Mouse (Mus musculus): Measurements from ENCODE around the gene Rnpc3.

Gene Rnpc3

GRCm38 (mm10) chr3:113629606-113630359, at the start of gene Rnpc3:
Rnpc3 (minus strand) TSS chr3:113630149.
- DNase-seq (ENCODE audit: low read depth, low spot score) = peak; percentile 99

- DNase-seq (ENCODE audit: low read depth, low spot score) = peak; percentile 50
Observed at GRCm38 (mm10) chr3:113656940-113657339, 27.0 kb upstream of the Rnpc3 start.

- no peak for DNase-seq (ENCODE audit: low read depth, low spot score)
Observed at GRCm38 (mm10) chr3:113654335-113654734, 24.4 kb upstream of the Rnpc3 start.

GRCm38 (mm10) chr3:113651386-113651785, 21.4 kb upstream of the Rnpc3 start:
- DNase-seq (ENCODE audit: low read depth, low spot score) = peak; percentile 35

GRCm38 (mm10) chr3:113639545-113639944, 9.6 kb upstream of the Rnpc3 start:
- no peak for DNase-seq (ENCODE audit: low read depth, low spot score)

GRCm38 (mm10) chr3:113634220-113634619, 4.3 kb upstream of the Rnpc3 start:
- DNase-seq (ENCODE audit: low read depth, low spot score) = no peak

- no peak for DNase-seq (ENCODE audit: low read depth, low spot score)
Observed at GRCm38 (mm10) chr3:113631611-113632010, 1.7 kb upstream of the Rnpc3 start.

- DNase-seq (ENCODE audit: low read depth, low spot score) = peak; percentile 27
Observed at GRCm38 (mm10) chr3:113630564-113630963, 615 bp upstream of the Rnpc3 start.

GRCm38 (mm10) chr3:113606599-113606998, 23.4 kb downstream of the Rnpc3 start, which contains the start of gene Amy1:
Amy1 (minus strand) TSS chr3:113606699.
- DNase-seq (ENCODE audit: low read depth, low spot score) = no peak

- peak; percentile 15 for DNase-seq (ENCODE audit: low read depth, low spot score)
Observed at GRCm38 (mm10) chr3:113590844-113591243, 39.1 kb downstream of the Rnpc3 start.

- no peak for DNase-seq (ENCODE audit: low read depth, low spot score)
Observed at GRCm38 (mm10) chr3:113574578-113574977, 55.4 kb downstream of the Rnpc3 start.

GRCm38 (mm10) chr3:113574138-113574537, 55.8 kb downstream of the Rnpc3 start:
- no peak for DNase-seq (ENCODE audit: low read depth, low spot score)

- DNase-seq (ENCODE audit: low read depth, low spot score) = no peak
Observed at GRCm38 (mm10) chr3:113572158-113572557, 57.8 kb downstream of the Rnpc3 start.
